Mouse (Mus musculus): ENCODE measurements around the gene Ift22. TPM values are rescaled to one million over a fixed set of nuclear protein-coding genes. Genes with fewer than 3 reads are reported as not detected.
"Not testable (repeated sequence)": the region's sequence is repeated elsewhere in the genome, so short reads cannot be mapped to it uniquely, and the experiment has no call there.

Gene Ift22
- polyA plus RNA-seq, 1 experiment from 2014 or later = 72.5 TPM

DNA sequence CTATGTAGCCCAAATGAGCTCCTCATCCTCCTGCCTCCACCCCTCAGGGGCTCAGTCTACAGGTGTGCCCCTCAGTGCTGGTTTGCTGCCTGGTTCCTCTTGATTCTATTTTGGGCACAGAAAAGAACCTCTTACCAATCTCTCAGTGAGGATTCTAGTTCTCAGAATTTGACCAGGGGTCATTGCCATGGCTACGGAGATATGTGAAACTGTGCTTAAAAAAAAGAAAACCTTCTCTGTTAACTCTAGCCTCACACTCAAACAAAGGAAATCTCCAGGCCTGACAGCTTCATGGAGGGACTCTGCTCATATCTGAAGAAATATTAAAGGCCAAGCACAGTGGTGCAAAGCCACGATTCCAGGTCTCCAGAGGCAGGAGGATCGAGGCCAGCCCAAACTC, 34.8 kb downstream of the Ift22 start:
- no peaks in the 10 kb centered on the region for H3K4me1 ChIP-seq (ENCODE audit: control insufficient read depth, insufficient read depth, low read length)
- DNase-seq (ENCODE audit: low spot score) (peak; percentile 10), ATAC-seq (replicated peaks; ENCODE audit: insufficient number of reproducible peaks, low FRiP score, low TSS enrichment, low read depth) (no peak)
- no peaks in the 10 kb centered on the region for H3K36me3 ChIP-seq (replicated peaks; ENCODE audit: control insufficient read depth, insufficient read depth, low read depth, low read length)
- H3K4me3 ChIP-seq (ENCODE audit: low read depth, low read length) = no peak overlapping the region
- no peaks in the 10 kb centered on the region for H3K27me3 ChIP-seq (ENCODE audit: control insufficient read depth, insufficient read depth, low read length)
- 75% methylated on average over 3 of the region's 3 CpGs for WGBS
- no peaks in the 10 kb centered on the region for H3K9me3 ChIP-seq (replicated peaks; ENCODE audit: control insufficient read depth, low read length)
- no peak overlapping the region for H3K27ac ChIP-seq (replicated peaks; ENCODE audit: low read depth, low read length)
- H3K9ac ChIP-seq (replicated peaks; ENCODE audit: low read length) = no peak overlapping the region
- H3K4me2 ChIP-seq (ENCODE audit: low read depth, low read length) = no peak overlapping the region

DNA sequence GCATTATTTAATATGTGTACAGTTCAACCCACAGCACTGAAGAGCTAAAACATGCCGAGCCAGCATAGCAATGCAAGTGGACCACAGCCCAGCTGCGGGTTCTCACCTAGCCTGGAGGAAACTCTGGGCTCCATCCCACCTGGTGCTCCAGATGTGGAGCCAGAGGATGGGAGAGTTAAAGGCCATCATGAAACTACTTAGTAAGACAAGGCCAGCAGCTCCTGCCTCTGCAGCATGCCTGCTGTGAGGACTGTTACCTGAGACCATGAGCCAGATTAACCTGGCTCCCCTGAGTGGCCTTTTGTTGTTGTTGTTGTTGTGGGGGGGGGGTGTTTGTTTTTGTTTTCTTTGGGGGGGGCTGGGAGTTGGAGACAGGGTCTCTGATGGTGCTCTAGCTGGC, 35.4 kb downstream of the Ift22 start:
- ATAC-seq (replicated peaks; ENCODE audit: insufficient number of reproducible peaks, low FRiP score, low TSS enrichment, low read depth) (no peak), DNase-seq (ENCODE audit: low spot score) (no peak)
- no peaks in the 10 kb centered on the region for H3K4me1 ChIP-seq (ENCODE audit: control insufficient read depth, insufficient read depth, low read length)
- no peak overlapping the region for H3K27ac ChIP-seq (replicated peaks; ENCODE audit: low read depth, low read length)
- H3K4me2 ChIP-seq (ENCODE audit: low read depth, low read length) = no peak overlapping the region
- H3K36me3 ChIP-seq (replicated peaks; ENCODE audit: control insufficient read depth, insufficient read depth, low read depth, low read length) = no peaks in the 10 kb centered on the region
- WGBS = 77% methylated on average over 2 of the region's 2 CpGs
- H3K9ac ChIP-seq (replicated peaks; ENCODE audit: low read length) = no peak overlapping the region
- H3K9me3 ChIP-seq (replicated peaks; ENCODE audit: control insufficient read depth, low read length) = no peaks in the 10 kb centered on the region
- H3K27me3 ChIP-seq (ENCODE audit: control insufficient read depth, insufficient read depth, low read length) = no peaks in the 10 kb centered on the region
- H3K4me3 ChIP-seq (ENCODE audit: low read depth, low read length) = no peak overlapping the region

DNA sequence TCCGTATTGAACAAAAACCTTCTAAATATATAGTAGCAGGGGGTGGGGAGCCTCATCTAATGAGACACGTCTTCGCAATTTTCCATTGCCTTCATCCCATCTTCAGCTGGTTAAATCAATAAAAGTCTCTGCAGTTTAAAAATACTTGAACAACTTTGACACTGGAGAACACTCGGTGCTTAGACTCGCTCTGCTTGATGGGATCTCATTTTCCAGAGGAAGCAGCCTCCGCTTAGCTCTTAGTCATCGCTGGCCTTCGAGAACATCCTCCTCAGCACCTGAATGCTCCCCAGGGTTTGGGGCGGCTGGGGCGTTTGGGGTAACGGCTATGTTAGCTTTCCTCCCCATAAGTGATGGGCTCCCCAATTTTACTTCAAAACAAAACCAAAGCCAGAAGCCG, 37.1 kb downstream of the Ift22 start:
- no peaks in the 10 kb centered on the region for H3K27me3 ChIP-seq (ENCODE audit: control insufficient read depth, insufficient read depth, low read length)
- no peak overlapping the region for H3K9ac ChIP-seq (replicated peaks; ENCODE audit: low read length)
- H3K36me3 ChIP-seq (replicated peaks; ENCODE audit: control insufficient read depth, insufficient read depth, low read depth, low read length) = no peaks in the 10 kb centered on the region
- no peaks in the 10 kb centered on the region for H3K4me1 ChIP-seq (ENCODE audit: control insufficient read depth, insufficient read depth, low read length)
- no peak for ATAC-seq (replicated peaks; ENCODE audit: insufficient number of reproducible peaks, low FRiP score, low TSS enrichment, low read depth)
- no peak overlapping the region for H3K4me2 ChIP-seq (ENCODE audit: low read depth, low read length)
- no peak overlapping the region for H3K27ac ChIP-seq (replicated peaks; ENCODE audit: low read depth, low read length)
- DNase-seq (ENCODE audit: low spot score) = no peak
- WGBS = 86% methylated on average over 12 of the region's 12 CpGs
- H3K9me3 ChIP-seq (replicated peaks; ENCODE audit: control insufficient read depth, low read length) = no peaks in the 10 kb centered on the region
- no peak overlapping the region for H3K4me3 ChIP-seq (ENCODE audit: low read depth, low read length)

DNA sequence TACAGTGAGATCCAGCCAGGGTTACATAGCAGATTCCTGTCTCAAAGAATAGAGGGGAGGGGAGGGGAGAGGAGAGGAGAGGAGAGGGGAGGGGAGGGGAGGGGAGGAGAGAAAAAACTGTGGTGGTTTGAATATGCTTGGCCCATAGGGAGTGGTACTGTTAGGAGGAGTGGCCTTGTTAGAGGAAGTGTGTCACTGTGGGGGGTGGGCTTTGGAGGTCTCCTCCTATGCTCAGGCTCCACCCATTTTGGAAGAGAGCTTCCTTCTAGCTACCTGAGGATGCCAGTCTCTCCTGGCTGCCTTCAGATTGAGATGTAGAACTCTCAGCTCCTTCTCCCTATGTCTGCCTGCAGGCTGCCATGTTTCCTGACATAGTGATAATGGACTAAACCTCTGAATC, 39.9 kb downstream of the Ift22 start:
- Histone ChIP-seq H3K4me3 (ENCODE audit: low read depth, low read length) (no peak overlapping the region), H3K9ac (replicated peaks; ENCODE audit: low read length) (no peak overlapping the region), H3K27me3 (ENCODE audit: control insufficient read depth, insufficient read depth, low read length) (no peaks in the 10 kb centered on the region), H3K36me3 (replicated peaks; ENCODE audit: control insufficient read depth, insufficient read depth, low read depth, low read length) (no peaks in the 10 kb centered on the region), H3K9me3 (replicated peaks; ENCODE audit: control insufficient read depth, low read length) (no peaks in the 10 kb centered on the region), H3K4me2 (ENCODE audit: low read depth, low read length) (no peak overlapping the region), H3K4me1 (ENCODE audit: control insufficient read depth, insufficient read depth, low read length) (no peaks in the 10 kb centered on the region), H3K27ac (replicated peaks; ENCODE audit: low read depth, low read length) (no peak overlapping the region)
- no peak for ATAC-seq (replicated peaks; ENCODE audit: insufficient number of reproducible peaks, low FRiP score, low TSS enrichment, low read depth)
- no peak for DNase-seq (ENCODE audit: low spot score)

DNA sequence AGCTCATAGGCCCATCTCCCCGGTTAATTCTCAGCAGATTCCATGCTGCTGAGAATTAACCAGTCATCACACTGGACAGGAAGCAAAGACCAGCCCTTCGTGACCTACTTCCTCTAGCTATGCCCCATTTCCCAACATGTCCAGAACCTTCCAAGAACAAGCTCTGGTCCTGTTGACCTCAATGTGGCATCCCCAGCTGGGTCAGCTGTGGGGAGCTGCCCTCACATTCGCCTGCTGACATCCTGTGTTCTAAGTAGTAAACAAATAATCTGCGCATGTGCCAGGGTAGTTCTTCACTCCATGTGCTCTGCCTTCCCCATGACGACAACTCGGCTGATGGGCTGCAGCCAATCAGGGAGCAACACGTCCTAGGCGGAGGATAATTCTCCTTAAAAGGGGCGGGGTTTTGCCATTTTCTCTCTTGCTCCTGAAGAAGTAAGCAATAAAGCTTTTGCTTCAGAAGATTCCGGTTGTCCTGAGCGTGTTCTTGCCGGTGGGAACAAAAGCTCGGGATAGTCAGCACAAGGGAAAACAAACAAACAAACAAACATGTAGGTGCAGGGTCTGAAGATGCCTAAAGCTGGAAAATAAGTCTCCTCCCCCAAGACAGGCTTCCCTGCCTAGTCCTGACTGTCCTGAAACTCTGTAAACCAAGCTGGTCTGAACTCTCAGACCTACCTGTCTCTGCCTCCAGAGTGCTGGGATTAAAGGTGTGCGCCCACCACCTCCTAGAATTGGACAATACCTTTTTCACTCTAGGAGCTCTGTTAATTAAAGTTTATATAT, 41.8 kb downstream of the Ift22 start:
- not testable (repeated sequence) for H3K4me2 ChIP-seq (ENCODE audit: low read depth, low read length); H3K4me1 ChIP-seq (ENCODE audit: control insufficient read depth, insufficient read depth, low read length); H3K36me3 ChIP-seq (replicated peaks; ENCODE audit: control insufficient read depth, insufficient read depth, low read depth, low read length); H3K9me3 ChIP-seq (replicated peaks; ENCODE audit: control insufficient read depth, low read length); ATAC-seq (replicated peaks; ENCODE audit: insufficient number of reproducible peaks, low FRiP score, low TSS enrichment, low read depth); H3K9ac ChIP-seq (replicated peaks; ENCODE audit: low read length); H3K27ac ChIP-seq (replicated peaks; ENCODE audit: low read depth, low read length); H3K27me3 ChIP-seq (ENCODE audit: control insufficient read depth, insufficient read depth, low read length); H3K4me3 ChIP-seq (ENCODE audit: low read depth, low read length); DNase-seq (ENCODE audit: low spot score)
- WGBS = 87% methylated on average over 14 of the region's 14 CpGs

DNA sequence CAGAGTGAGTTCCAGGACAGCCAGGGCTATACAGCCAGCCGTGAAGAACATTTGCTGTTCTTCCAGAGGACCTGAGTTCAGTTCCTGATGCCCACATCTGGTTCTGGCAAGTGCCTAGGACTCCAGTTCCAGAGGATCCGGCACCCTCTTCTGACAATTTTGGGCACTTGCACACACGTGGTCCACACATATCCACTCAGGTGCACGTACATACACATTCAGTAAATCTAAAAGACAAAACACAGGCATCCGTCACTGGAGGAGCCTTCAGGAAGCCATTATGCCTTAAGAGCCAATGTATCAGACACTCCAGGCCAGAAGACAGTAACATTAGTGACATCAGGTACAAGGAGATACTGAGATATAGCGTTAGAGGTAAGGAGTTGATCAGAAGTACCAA, 42.6 kb downstream of the Ift22 start:
- H3K4me3 ChIP-seq (ENCODE audit: low read depth, low read length) = no peak overlapping the region
- H3K9ac ChIP-seq (replicated peaks; ENCODE audit: low read length) = no peak overlapping the region
- H3K4me1 ChIP-seq (ENCODE audit: control insufficient read depth, insufficient read depth, low read length) = no peaks in the 10 kb centered on the region
- no peak overlapping the region for H3K4me2 ChIP-seq (ENCODE audit: low read depth, low read length)
- no peak overlapping the region for H3K27ac ChIP-seq (replicated peaks; ENCODE audit: low read depth, low read length)
- no peaks in the 10 kb centered on the region for H3K9me3 ChIP-seq (replicated peaks; ENCODE audit: control insufficient read depth, low read length)
- H3K27me3 ChIP-seq (ENCODE audit: control insufficient read depth, insufficient read depth, low read length) = no peaks in the 10 kb centered on the region
- no peaks in the 10 kb centered on the region for H3K36me3 ChIP-seq (replicated peaks; ENCODE audit: control insufficient read depth, insufficient read depth, low read depth, low read length)
- WGBS = 89% methylated on average over 6 of the region's 6 CpGs
- ATAC-seq (replicated peaks; ENCODE audit: insufficient number of reproducible peaks, low FRiP score, low TSS enrichment, low read depth) (no peak), DNase-seq (ENCODE audit: low spot score) (no peak)

DNA sequence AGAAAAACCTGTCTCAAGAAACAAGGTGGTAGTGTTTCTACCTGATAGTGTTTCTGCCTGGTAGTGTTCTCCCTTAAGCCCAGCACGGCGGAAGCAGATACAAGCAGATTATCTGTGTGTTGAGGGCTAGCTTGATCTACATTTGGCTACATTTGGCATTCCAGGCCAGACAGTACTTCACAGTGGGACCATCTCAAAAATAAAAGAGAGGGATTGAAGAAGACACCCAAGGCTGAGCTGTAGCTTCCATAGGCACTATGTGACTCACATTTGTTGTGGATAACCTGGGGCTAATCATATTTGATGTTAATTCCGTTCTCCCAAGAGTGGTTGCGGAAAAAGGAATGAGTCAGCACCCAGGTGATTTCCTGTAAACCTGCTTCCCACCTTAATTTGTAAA, 44.2 kb downstream of the Ift22 start:
- Histone ChIP-seq H3K9ac (replicated peaks; ENCODE audit: low read length) (no peak overlapping the region), H3K4me3 (ENCODE audit: low read depth, low read length) (no peak overlapping the region), H3K4me1 (ENCODE audit: control insufficient read depth, insufficient read depth, low read length) (no peaks in the 10 kb centered on the region), H3K9me3 (replicated peaks; ENCODE audit: control insufficient read depth, low read length) (no peaks in the 10 kb centered on the region), H3K4me2 (ENCODE audit: low read depth, low read length) (no peak overlapping the region), H3K27me3 (ENCODE audit: control insufficient read depth, insufficient read depth, low read length) (no peaks in the 10 kb centered on the region), H3K27ac (replicated peaks; ENCODE audit: low read depth, low read length) (no peak overlapping the region), H3K36me3 (replicated peaks; ENCODE audit: control insufficient read depth, insufficient read depth, low read depth, low read length) (no peaks in the 10 kb centered on the region)
- ATAC-seq (replicated peaks; ENCODE audit: insufficient number of reproducible peaks, low FRiP score, low TSS enrichment, low read depth) (no peak), DNase-seq (ENCODE audit: low spot score) (no peak)
- 77% methylated on average over 4 of the region's 4 CpGs for WGBS

DNA sequence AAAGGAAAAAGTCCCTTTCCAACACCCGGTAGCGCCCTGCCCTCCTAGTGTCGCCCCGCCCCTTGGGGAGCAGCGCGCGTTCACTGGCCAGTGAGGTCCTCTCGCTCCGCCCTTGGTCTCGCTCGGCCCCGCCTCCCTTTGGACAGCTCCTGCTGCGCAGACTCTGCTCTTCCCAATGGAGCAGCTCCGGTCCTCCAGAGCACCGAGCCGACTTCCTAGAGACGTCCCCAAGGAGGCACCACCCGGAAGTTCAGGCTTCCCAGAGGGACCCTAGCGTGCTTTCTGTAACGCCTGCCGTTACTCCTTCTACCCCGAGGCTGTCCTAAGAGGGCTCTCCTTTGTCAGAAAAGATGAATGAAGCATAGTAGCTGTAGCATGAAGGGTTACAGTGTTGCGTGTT, 45.1 kb downstream of the Ift22 start, which contains the start of gene Fis1:
Gene Fis1 (plus strand): TSS at position 261 of the 400 bp plus-strand sequence.
- H3K9ac ChIP-seq (replicated peaks; ENCODE audit: low read length) = peak within 1 kb of the TSS; percentile 68
- peak within 1 kb of the TSS; percentile 64 for H3K4me2 ChIP-seq (ENCODE audit: low read depth, low read length)
- WGBS = 0% methylated on average over 23 of the region's 23 CpGs
- H3K4me1 ChIP-seq (ENCODE audit: control insufficient read depth, insufficient read depth, low read length) = no peaks in the 10 kb centered on the region
- H3K27me3 ChIP-seq (ENCODE audit: control insufficient read depth, insufficient read depth, low read length) = no peaks in the 10 kb centered on the region
- H3K27ac ChIP-seq (replicated peaks; ENCODE audit: low read depth, low read length) = no peak within 1 kb of the TSS
- DNase-seq (ENCODE audit: low spot score) (peak; percentile 99), ATAC-seq (replicated peaks; ENCODE audit: insufficient number of reproducible peaks, low FRiP score, low TSS enrichment, low read depth) (peak; percentile 93)
- no peaks in the 10 kb centered on the region; the same call in 1 of the 2 replicates for H3K36me3 ChIP-seq (replicated peaks; ENCODE audit: control insufficient read depth, insufficient read depth, low read depth, low read length)
- H3K9me3 ChIP-seq (replicated peaks; ENCODE audit: control insufficient read depth, low read length) = no peaks in the 10 kb centered on the region
- H3K4me3 ChIP-seq (ENCODE audit: low read depth, low read length) = peak within 1 kb of the TSS; percentile 58

All from embryonic facial prominence, embryonic 11.5 days (tissue).